ENCODE assay signal across 9 mouse cellular contexts in genomic region chr19:12488205-12488966, GRCm38 (mm10). TPM values are rescaled to one million over a fixed set of nuclear protein-coding genes. Genes with fewer than 3 reads are reported as not detected.
DNase-seq lines count a peak whose midpoint lies in the region; ATAC-seq and TF ChIP-seq lines count a peak whose summit lies in the region.
"Had no signal": no experiment of that assay in that cellular context is flagged by ENCODE, and none has a peak within 500 bp of the region (broad histone marks: within the 10 kb centered on the region; RNA-seq: fewer than 3 reads in every experiment).

No protein-coding gene starts in this region.

- peak overlapping the region; percentile 29; the same call in 1 of the 2 replicates for H3K9ac ChIP-seq in kidney, embryonic 16.5 days (replicated peaks; ENCODE audit: low read length)

- POLR2A ChIA-PET in Patski (lab: Charles Lee), result interaction anchor here (1.5 to 4.4 kb wide), 2 partner anchors 13 to 15 kb away, joined by 5 to 15 read pairs; partner anchors contain the start of gene Dtx4

- 26% methylated on average over 9 of the region's 9 CpGs for WGBS in kidney, embryonic 16.5 days

- H3K4me3 ChIP-seq in kidney, embryonic 16.5 days (ENCODE audit: low read length), result no peak overlapping the region

- CTCF ChIA-PET in Patski (lab: Charles Lee), result interaction anchor here (1.5 to 5.6 kb wide), 4 partner anchors 10 to 30 kb away, joined by 4 to 49 read pairs (median 12); partner anchors contain the start of gene Dtx4

- peaks cover 26% of the 10 kb centered on the region for H3K36me3 ChIP-seq in kidney, embryonic 16.5 days (ENCODE audit: insufficient read depth, low read length)

- no peaks in the 10 kb centered on the region for H3K27me3 ChIP-seq in Patski
- no peaks in the 10 kb centered on the region for H3K27me3 ChIP-seq in kidney, embryonic 16.5 days (ENCODE audit: insufficient read depth, low read length)

- DNase-seq in cerebellum, adult 11-12 months, result peak; percentile 20
- no peak for DNase-seq in cerebellum, adult 8-10 months
- DNase-seq in Patski (ENCODE audit: low read depth, low spot score), result no peak
- peak; percentile 63 for DNase-seq in thymus, postnatal 0 days (ENCODE audit: low spot score)
- no peak for DNase-seq in gastrocnemius, postnatal 4 days (ENCODE audit: low spot score in 2 of 2)

- peak overlapping the region; percentile 7; the same call in 1 of the 2 replicates for H3K4me2 ChIP-seq in kidney, embryonic 16.5 days (replicated peaks; ENCODE audit: low read depth, low read length)

- H3K27ac ChIP-seq in kidney, embryonic 16.5 days (ENCODE audit: low read length), result peak overlapping the region; percentile 93
- H3K27ac ChIP-seq: macrophage had no signal

- H3K9me3 ChIP-seq in kidney, embryonic 16.5 days (ENCODE audit: low read length), result no peaks in the 10 kb centered on the region

- in situ Hi-C loops in Patski (cut with MboI; ENCODE audit: low pct_unique_long_range_greater_than_20kb), result loop anchor here (5.0 to 25.0 kb wide), 4 partner anchors 274 to 701 kb away; partner anchors contain the start of gene Patl1

- ATAC-seq in Patski, result peak; percentile 2
- peak; percentile 62; the same call in 1 of the 2 replicates for ATAC-seq in erythroblast, adult 5-6 weeks (replicated peaks; ENCODE audit: low FRiP score, poor library complexity, severe bottlenecking)
- peak; percentile 53 for ATAC-seq in kidney, embryonic 16.5 days (ENCODE audit: low FRiP score, low TSS enrichment)
- peak; percentile 93 for ATAC-seq in megakaryocyte-erythroid progenitor cell, adult 5-6 weeks (replicated peaks; ENCODE audit: low FRiP score, low TSS enrichment, poor library complexity, severe bottlenecking)

- peak; percentile 74 for TF ChIP-seq CTCF in Patski (IDR thresholded peaks at IDR 0.05)

- H3K4me1 ChIP-seq in kidney, embryonic 16.5 days (ENCODE audit: insufficient read depth, low read length), result peaks cover 38% of the 10 kb centered on the region

RNA-seq across cellular contexts. Expression of gene Dtx4, which starts 12.9 kb away (rescaled TPM):
- 36.4 TPM for polyA plus RNA-seq in Patski (2021)
- 8.3 and 8.6 TPM in 2 replicates for total RNA-seq in erythroblast, adult 5-6 weeks (2015; ENCODE audit: low replicate concordance)
- total RNA-seq in erythroblast, adult 5-6 weeks (2017; ENCODE audit: low replicate concordance), result 4.2 and 6.0 TPM in 2 replicates
- polyA plus RNA-seq in kidney, embryonic 16.5 days (2015; fragmentation: Nextera tagmentation; extraction: Ambion mirVana), result 6.1 and 6.6 TPM in 2 replicates
- 0.77 TPM in 1 of 2 replicates, not detected in the other for total RNA-seq in megakaryocyte-erythroid progenitor cell, adult 5-6 weeks (2014; fragmentation: Nextera tagmentation)
- 0.46 TPM in 1 of 2 replicates, not detected in the other for total RNA-seq in megakaryocyte-erythroid progenitor cell, adult 5-6 weeks (2017)
- 3.4 and 4.3 TPM in 2 replicates for polyA plus RNA-seq in thymus, postnatal 0 days (2015; fragmentation: Nextera tagmentation; extraction: Ambion mirVana)
- 10 to 100 TPM; 33.2 to 37.5 TPM for total RNA-seq in gastrocnemius, postnatal 4 days (2021)

RNA-seq across cellular contexts. Expression of gene Mpeg1, which starts 27.8 kb away (rescaled TPM):
- 0.19 TPM for polyA plus RNA-seq in Patski (2021)
- 92.8 and 101 TPM in 2 replicates for total RNA-seq in erythroblast, adult 5-6 weeks (2015; ENCODE audit: low replicate concordance)
- total RNA-seq in erythroblast, adult 5-6 weeks (2017; ENCODE audit: low replicate concordance), result 46.2 and 49.6 TPM in 2 replicates
- 0.54 and 0.62 TPM in 2 replicates for polyA plus RNA-seq in kidney, embryonic 16.5 days (2015; fragmentation: Nextera tagmentation; extraction: Ambion mirVana)
- total RNA-seq in megakaryocyte-erythroid progenitor cell, adult 5-6 weeks (2014; fragmentation: Nextera tagmentation), result 1.4 and 2.4 TPM in 2 replicates
- total RNA-seq in megakaryocyte-erythroid progenitor cell, adult 5-6 weeks (2017), result 2.6 and 5.4 TPM in 2 replicates
- 2.6 and 2.9 TPM in 2 replicates for polyA plus RNA-seq in thymus, postnatal 0 days (2015; fragmentation: Nextera tagmentation; extraction: Ambion mirVana)
- total RNA-seq in gastrocnemius, postnatal 4 days (2021), result 1 to 10 TPM; 3.7 to 3.9 TPM

RNA-seq across cellular contexts. Expression of gene Fam111a, which starts 57.2 kb away (rescaled TPM):
- polyA plus RNA-seq in Patski (2021), result 0.01 TPM
- 79.0 and 112 TPM in 2 replicates for total RNA-seq in erythroblast, adult 5-6 weeks (2015; ENCODE audit: low replicate concordance)
- 78.5 and 79.9 TPM in 2 replicates for total RNA-seq in erythroblast, adult 5-6 weeks (2017; ENCODE audit: low replicate concordance)
- 24.3 and 26.0 TPM in 2 replicates for polyA plus RNA-seq in kidney, embryonic 16.5 days (2015; fragmentation: Nextera tagmentation; extraction: Ambion mirVana)
- 52.2 and 72.8 TPM in 2 replicates for total RNA-seq in megakaryocyte-erythroid progenitor cell, adult 5-6 weeks (2014; fragmentation: Nextera tagmentation)
- total RNA-seq in megakaryocyte-erythroid progenitor cell, adult 5-6 weeks (2017), result 118 and 128 TPM in 2 replicates
- polyA plus RNA-seq in thymus, postnatal 0 days (2015; fragmentation: Nextera tagmentation; extraction: Ambion mirVana), result 32.3 and 35.0 TPM in 2 replicates
- 10 to 100 TPM; 21.3 to 21.5 TPM for total RNA-seq in gastrocnemius, postnatal 4 days (2021)

Comparison
In these comparisons a context has a peak if more than half of its experiments do, and no peak if none do; other contexts are left out.
1. DNase-seq: peak in cerebellum, adult 11-12 months (single experiment) and thymus, postnatal 0 days (single experiment); none in cerebellum, adult 8-10 months (single experiment), Patski (single experiment) and gastrocnemius, postnatal 4 days (0 of 2).
2. ATAC-seq: peak in every context shown above with its lines; median percentile 93 in megakaryocyte-erythroid progenitor cell, adult 5-6 weeks; 62 in erythroblast, adult 5-6 weeks; 53 in kidney, embryonic 16.5 days; 2 in Patski.
3. RNA of gene Mpeg1, which starts 27.8 kb away (total RNA-seq): 46.2 to 101 TPM in erythroblast, adult 5-6 weeks; 1.4 to 5.4 TPM in megakaryocyte-erythroid progenitor cell, adult 5-6 weeks and 3.7 to 3.9 TPM in gastrocnemius, postnatal 4 days; every median in the first group is over 4 times any median in the second.